Mouse (Mus musculus): ENCODE data around the gene Tmem179. TPM values are rescaled to one million over a fixed set of nuclear protein-coding genes. Genes with fewer than 3 reads are reported as not detected.
A peak's percentile ranks its signal among the peaks of the same experiment; 100 is the strongest.

The Tmem179 gene
- polyA plus RNA-seq, 1 experiment from 2014 or later, result 17.9 TPM

GRCm38 (mm10) chr12:112490444-112490939 is 26.1 kb downstream of the Tmem179 start:
- Histone ChIP-seq H3K36me3 (no peaks in the 10 kb centered on the region), H3K27me3 (replicated peaks) (no peaks in the 10 kb centered on the region), H3K4me2 (replicated peaks) (no peak overlapping the region), H3K4me1 (peaks cover 7% of the 10 kb centered on the region; the same call in 1 of the 2 replicates), H3K9ac (no peak overlapping the region), H3K27ac (no peak overlapping the region), H3K9me3 (no peaks in the 10 kb centered on the region), H3K4me3 (no peak overlapping the region)
- ATAC-seq (ENCODE audit: low FRiP score, low read depth), result no peak
- 48% methylated on average over 3 of the region's 3 CpGs for WGBS

- H3K4me3 ChIP-seq, result no peak overlapping the region
- no peak overlapping the region for H3K4me2 ChIP-seq (replicated peaks)
- ATAC-seq (ENCODE audit: low FRiP score, low read depth), result no peak
- H3K36me3 ChIP-seq, result no peaks in the 10 kb centered on the region
- H3K9ac ChIP-seq, result no peak overlapping the region
- no peaks in the 10 kb centered on the region for H3K9me3 ChIP-seq
- no peak overlapping the region for H3K27ac ChIP-seq
- H3K4me1 ChIP-seq, result peaks cover 7% of the 10 kb centered on the region; the same call in 1 of the 2 replicates
- WGBS, result 89% methylated on average over 9 of the region's 9 CpGs
- no peaks in the 10 kb centered on the region for H3K27me3 ChIP-seq (replicated peaks)
These were observed 27.0 kb downstream of the Tmem179 start for GRCm38 (mm10) chr12:112489535-112489934.

GRCm38 (mm10) chr12:112489134-112489533 is 27.4 kb downstream of the Tmem179 start, which contains the start of gene A530016L24Rik:
TSS of gene A530016L24Rik (plus strand) at chr12:112489448.
- no peaks in the 10 kb centered on the region for H3K36me3 ChIP-seq
- no peak within 1 kb of the TSS for H3K27ac ChIP-seq
- H3K4me2 ChIP-seq (replicated peaks), result no peak within 1 kb of the TSS
- H3K9me3 ChIP-seq, result no peaks in the 10 kb centered on the region
- H3K4me1 ChIP-seq, result peaks cover 9% of the 10 kb centered on the region
- ATAC-seq (ENCODE audit: low FRiP score, low read depth), result no peak
- H3K27me3 ChIP-seq (replicated peaks), result no peaks in the 10 kb centered on the region
- H3K9ac ChIP-seq, result no peak within 1 kb of the TSS
- WGBS, result 88% methylated on average over 8 of the region's 8 CpGs
- H3K4me3 ChIP-seq, result no peak within 1 kb of the TSS

- Histone ChIP-seq H3K4me1 (peaks cover 28% of the 10 kb centered on the region), H3K9ac (no peak overlapping the region), H3K4me2 (replicated peaks) (no peak overlapping the region), H3K9me3 (no peaks in the 10 kb centered on the region), H3K27me3 (replicated peaks) (peaks cover 36% of the 10 kb centered on the region), H3K36me3 (no peaks in the 10 kb centered on the region), H3K4me3 (no peak overlapping the region), H3K27ac (no peak overlapping the region)
- WGBS, result 11% methylated on average over 9 of the region's 9 CpGs
- ATAC-seq (ENCODE audit: low FRiP score, low read depth), result peak; percentile 46; the same call in 1 of the 2 replicates
These were observed 42.8 kb downstream of the Tmem179 start for GRCm38 (mm10) chr12:112473777-112474176.

GRCm38 (mm10) chr12:112470216-112470615 is 46.3 kb downstream of the Tmem179 start:
- Histone ChIP-seq H3K27ac (no peak overlapping the region; the same call in 1 of the 2 replicates), H3K4me1 (peaks cover 28% of the 10 kb centered on the region)
- 55% methylated on average over 5 of the region's 5 CpGs for WGBS

GRCm38 (mm10) chr12:112469393-112469792 is 47.2 kb downstream of the Tmem179 start:
- peaks cover 18% of the 10 kb centered on the region for H3K27me3 ChIP-seq (replicated peaks)
- H3K9ac ChIP-seq, result no peak overlapping the region
- whole genome bisulfite sequencing, result 89% methylated on average over 7 of the region's 7 CpGs
- peaks cover 29% of the 10 kb centered on the region for H3K4me1 ChIP-seq
- H3K36me3 ChIP-seq, result no peaks in the 10 kb centered on the region
- H3K9me3 ChIP-seq, result no peaks in the 10 kb centered on the region
- no peak overlapping the region for H3K27ac ChIP-seq
- H3K4me3 ChIP-seq, result no peak overlapping the region
- no peak overlapping the region for H3K4me2 ChIP-seq (replicated peaks)
- no peak for ATAC-seq (ENCODE audit: low FRiP score, low read depth)

More at GRCm38 (mm10) chr12:112470216-112470615, 46.3 kb downstream of the Tmem179 start:
- no peaks in the 10 kb centered on the region for H3K36me3 ChIP-seq
- peaks cover 25% of the 10 kb centered on the region for H3K27me3 ChIP-seq (replicated peaks)
- no peak for ATAC-seq (ENCODE audit: low FRiP score, low read depth)
- H3K9ac ChIP-seq, result no peak overlapping the region
- no peak overlapping the region for H3K4me2 ChIP-seq (replicated peaks)
- no peaks in the 10 kb centered on the region for H3K9me3 ChIP-seq
- no peak overlapping the region for H3K4me3 ChIP-seq

- no peaks in the 10 kb centered on the region for H3K9me3 ChIP-seq
- H3K4me2 ChIP-seq (replicated peaks), result no peak overlapping the region
- 81% methylated on average over 10 of the region's 10 CpGs for WGBS
- peaks cover 28% of the 10 kb centered on the region for H3K4me1 ChIP-seq
- H3K27me3 ChIP-seq (replicated peaks), result peaks cover 10% of the 10 kb centered on the region; the same call in 1 of the 2 replicates
- ATAC-seq (ENCODE audit: low FRiP score, low read depth), result no peak
- H3K9ac ChIP-seq, result no peak overlapping the region
- H3K4me3 ChIP-seq, result no peak overlapping the region
- H3K36me3 ChIP-seq, result no peaks in the 10 kb centered on the region
- no peak overlapping the region for H3K27ac ChIP-seq
These were observed 49.2 kb downstream of the Tmem179 start for GRCm38 (mm10) chr12:112467387-112467786.

GRCm38 (mm10) chr12:112465928-112466327 is 50.6 kb downstream of the Tmem179 start:
- no peak overlapping the region for H3K4me3 ChIP-seq
- 95% methylated on average over 17 of the region's 17 CpGs for whole genome bisulfite sequencing
- H3K27me3 ChIP-seq (replicated peaks), result 0 out of 2 replicates have a peak, but pooled peaks cover 4% of the 10 kb centered on the region
- H3K27ac ChIP-seq, result no peak overlapping the region
- H3K4me2 ChIP-seq (replicated peaks), result no peak overlapping the region
- peaks cover 32% of the 10 kb centered on the region for H3K4me1 ChIP-seq
- ATAC-seq (ENCODE audit: low FRiP score, low read depth), result no peak
- no peaks in the 10 kb centered on the region for H3K36me3 ChIP-seq
- H3K9ac ChIP-seq, result no peak overlapping the region
- no peaks in the 10 kb centered on the region for H3K9me3 ChIP-seq

- Histone ChIP-seq H3K27ac (no peak overlapping the region), H3K4me3 (no peak overlapping the region), H3K9me3 (no peaks in the 10 kb centered on the region), H3K36me3 (no peaks in the 10 kb centered on the region), H3K4me2 (replicated peaks) (no peak overlapping the region), H3K4me1 (peaks cover 19% of the 10 kb centered on the region), H3K9ac (no peak overlapping the region), H3K27me3 (replicated peaks) (0 out of 2 replicates have a peak, but pooled peaks cover 10% of the 10 kb centered on the region)
- ATAC-seq (ENCODE audit: low FRiP score, low read depth), result no peak
- 74% methylated on average over 3 of the region's 3 CpGs for WGBS
These were observed 52.0 kb downstream of the Tmem179 start for GRCm38 (mm10) chr12:112464516-112464915.

GRCm38 (mm10) chr12:112463750-112464444 is 52.6 kb downstream of the Tmem179 start:
- H3K27ac ChIP-seq, result no peak overlapping the region
- H3K36me3 ChIP-seq, result no peaks in the 10 kb centered on the region
- H3K4me3 ChIP-seq, result no peak overlapping the region
- H3K4me1 ChIP-seq, result peaks cover 16% of the 10 kb centered on the region
- H3K9me3 ChIP-seq, result no peaks in the 10 kb centered on the region
- WGBS, result 79% methylated on average over 3 of the region's 3 CpGs
- H3K9ac ChIP-seq, result no peak overlapping the region
- ATAC-seq (ENCODE audit: low FRiP score, low read depth), result no peak
- H3K4me2 ChIP-seq (replicated peaks), result no peak overlapping the region
- 0 out of 2 replicates have a peak, but pooled peaks cover 10% of the 10 kb centered on the region for H3K27me3 ChIP-seq (replicated peaks)

- no peak overlapping the region for H3K9ac ChIP-seq
- H3K27ac ChIP-seq, result no peak overlapping the region
- H3K4me1 ChIP-seq, result peaks cover 19% of the 10 kb centered on the region
- no peaks in the 10 kb centered on the region for H3K36me3 ChIP-seq
- no peak overlapping the region for H3K4me3 ChIP-seq
- WGBS, result 83% methylated on average over 4 of the region's 4 CpGs
- H3K9me3 ChIP-seq, result no peaks in the 10 kb centered on the region
- H3K27me3 ChIP-seq (replicated peaks), result 0 out of 2 replicates have a peak, but pooled peaks cover 10% of the 10 kb centered on the region
- H3K4me2 ChIP-seq (replicated peaks), result no peak overlapping the region
- ATAC-seq (ENCODE audit: low FRiP score, low read depth), result no peak
These were observed 53.3 kb downstream of the Tmem179 start for GRCm38 (mm10) chr12:112463209-112463608.

GRCm38 (mm10) chr12:112462423-112462822 is 54.1 kb downstream of the Tmem179 start:
- Histone ChIP-seq H3K9me3 (no peaks in the 10 kb centered on the region), H3K4me1 (peaks cover 27% of the 10 kb centered on the region), H3K36me3 (no peaks in the 10 kb centered on the region), H3K4me3 (no peak overlapping the region), H3K9ac (no peak overlapping the region), H3K4me2 (replicated peaks) (no peak overlapping the region), H3K27ac (no peak overlapping the region), H3K27me3 (replicated peaks) (0 out of 2 replicates have a peak, but pooled peaks cover 8% of the 10 kb centered on the region)
- peak; percentile 35; the same call in 1 of the 2 replicates for ATAC-seq (ENCODE audit: low FRiP score, low read depth)
- 11% methylated on average over 12 of the region's 12 CpGs for WGBS

Measured in neural tube, embryonic 12.5 days (tissue).